Mouse (Mus musculus): ENCODE measurements at regions not wholly inside any gene's neighbourhood (a gene's known extent, or its start where the extent isn't known, plus 50 kb on each side); places are given as distances from the start of the nearest gene placed in this dataset.

GRCm38 (mm10) chr12:15897539-15897938 is 80.8 kb upstream of the Trib2 start:
- TF ChIP-seq CTCF (IDR thresholded peaks at IDR 0.05; ENCODE audit: control insufficient read depth, insufficient read depth, low read length) (no peak), POLR2A (IDR thresholded peaks at IDR 0.05; ENCODE audit: borderline replicate concordance, control insufficient read depth, low read depth, low read length) (no peak)
